Mouse (Mus musculus) lung, postnatal 0 days (tissue): Measurements from ENCODE around the gene Pbxip1.

ENCODE experiments used
- CTCF ChIP-seq: IDR thresholded peaks from 2 replicates; pipeline ENCODE4 v1.5.1; 2016; ENCODE audit warnings: antibody characterized with exemption, mild to moderate bottlenecking
- EP300 ChIP-seq: IDR thresholded peaks from 2 replicates; pipeline ENCODE4 v1.6.1; 2016; ENCODE audit warnings: antibody characterized with exemption, mild to moderate bottlenecking, control low read depth

DNA sequence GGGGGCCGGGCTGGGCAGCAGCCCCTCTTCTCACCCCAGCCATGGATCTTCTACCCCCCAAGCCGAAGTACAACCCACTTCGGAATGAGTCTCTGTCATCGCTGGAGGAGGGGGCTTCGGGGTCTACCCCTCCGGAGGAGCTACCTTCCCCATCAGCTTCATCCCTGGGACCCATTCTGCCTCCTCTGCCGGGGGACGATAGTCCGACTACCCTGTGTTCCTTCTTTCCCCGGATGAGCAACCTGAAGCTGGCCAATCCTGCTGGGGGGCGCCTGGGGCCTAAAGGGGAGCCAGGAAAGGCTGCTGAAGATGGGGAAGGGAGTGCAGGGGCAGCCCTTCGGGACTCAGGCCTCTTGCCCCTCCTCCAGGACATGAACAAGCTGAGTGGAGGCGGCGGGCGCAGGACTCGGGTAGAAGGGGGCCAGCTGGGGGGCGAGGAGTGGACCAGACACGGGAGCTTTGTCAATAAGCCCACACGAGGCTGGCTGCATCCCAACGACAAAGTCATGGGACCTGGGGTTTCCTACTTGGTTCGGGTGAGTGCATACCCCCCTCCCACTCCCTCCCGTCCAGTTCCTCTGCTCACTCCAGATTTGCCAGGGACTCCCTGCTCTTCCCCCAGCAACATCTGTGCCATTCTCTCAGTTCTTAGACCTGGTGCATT lies 14.6 kb upstream of the Pbxip1 start:
- TF ChIP-seq CTCF (no peak), EP300 (no peak)
